Mouse (Mus musculus) olfactory bulb, adult 2 months (tissue): Measurements from ENCODE around the gene Cnih3. TPM values are rescaled to one million over a fixed set of nuclear protein-coding genes. Genes with fewer than 3 reads are reported as not detected.

ENCODE experiments used
- H3K27ac ChIP-seq: fragments of 200-500 bp; 2 replicates; pipeline ENCODE4 v1.5.1; 2012; ENCODE audit warnings: low read depth, low read length; ENCODE audit not compliant: insufficient read depth
- H3K4me1 ChIP-seq: fragments of 200-500 bp; 2 replicates; pipeline ENCODE4 v1.6.1; 2012; ENCODE audit warnings: low read length; ENCODE audit not compliant: control insufficient read depth, insufficient read depth
- H3K4me3 ChIP-seq: fragments of 200-500 bp; 2 replicates; pipeline ENCODE4 v1.5.1; 2012; ENCODE audit warnings: mild to moderate bottlenecking, low read depth, low read length, moderate library complexity; ENCODE audit not compliant: insufficient read depth
- CTCF ChIP-seq: fragments of 200-500 bp; IDR thresholded peaks from 2 replicates; pipeline ENCODE4 v1.5.1; 2012; ENCODE audit warnings: low read depth, mild to moderate bottlenecking, low read length, moderate library complexity; ENCODE audit not compliant: insufficient read depth
- POLR2A ChIP-seq: fragments of 200-500 bp; IDR thresholded peaks from 2 replicates; pipeline ENCODE4 v1.6.1; 2012; ENCODE audit warnings: mild to moderate bottlenecking, low read depth, low read length, moderate library complexity; ENCODE audit not compliant: insufficient read depth
- WGBS: fragments of 180-500 bp; shearing (Covaris S2); methylation state at CpG from one replicate; pipeline ENCODE4 v1.1.7; 2018; 5-methylcytosine and 5-hydroxymethylcytosine counted together
- polyA plus RNA-seq: library from polyadenylated mRNA; stranded (reverse); fragments of >200 nt; gene quantifications from 2 replicates; pipeline ENCODE4 v1.2.4, GENCODE M21; 2012; ENCODE audit warnings: low replicate concordance; ENCODE audit not compliant: missing spikeins, insufficient read depth, insufficient read length

Gene Cnih3
- polyA plus RNA-seq, 1 experiment, result not detected

GRCm38 (mm10) chr1:181466040-181466439, 113.6 kb downstream of the Cnih3 start:
- 88% methylated on average over 6 of the region's 6 CpGs for WGBS
- TF ChIP-seq POLR2A, result no peak
- TF ChIP-seq CTCF, result no peak
- peaks cover 16% of the 10 kb centered on the region for H3K4me1 ChIP-seq
- no peak overlapping the region for H3K27ac ChIP-seq
- no peak overlapping the region for H3K4me3 ChIP-seq

GRCm38 (mm10) chr1:181466601-181467320, 114.3 kb downstream of the Cnih3 start:
- Histone ChIP-seq H3K27ac (no peak overlapping the region), H3K4me1 (peaks cover 16% of the 10 kb centered on the region), H3K4me3 (no peak overlapping the region)
- 45% methylated on average over 17 of the region's 17 CpGs for WGBS
- TF ChIP-seq CTCF, result no peak
- TF ChIP-seq POLR2A, result no peak

GRCm38 (mm10) chr1:181467321-181467670, 114.9 kb downstream of the Cnih3 start:
- WGBS, result 96% methylated on average over 6 of the region's 6 CpGs
- peaks cover 14% of the 10 kb centered on the region for H3K4me1 ChIP-seq
- H3K27ac ChIP-seq, result no peak overlapping the region
- TF ChIP-seq POLR2A (no peak), CTCF (no peak)
- H3K4me3 ChIP-seq, result no peak overlapping the region

- WGBS, result 63% methylated on average over 8 of the region's 8 CpGs
- Histone ChIP-seq H3K4me3 (no peak overlapping the region), H3K4me1 (peaks cover 10% of the 10 kb centered on the region), H3K27ac (no peak overlapping the region)
- TF ChIP-seq POLR2A (no peak), CTCF (no peak)
Observed at GRCm38 (mm10) chr1:181469415-181469814, 117.0 kb downstream of the Cnih3 start.

GRCm38 (mm10) chr1:181476141-181476540, 123.7 kb downstream of the Cnih3 start:
- 66% methylated on average over 8 of the region's 8 CpGs for WGBS

GRCm38 (mm10) chr1:181476557-181476956, 124.1 kb downstream of the Cnih3 start:
- Histone ChIP-seq H3K4me1 (no peaks in the 10 kb centered on the region), H3K27ac (no peak overlapping the region), H3K4me3 (no peak overlapping the region)
- WGBS, result 51% methylated on average over 6 of the region's 6 CpGs
- TF ChIP-seq CTCF, result no peak
- no peak for TF ChIP-seq POLR2A

More at GRCm38 (mm10) chr1:181476141-181476540, 123.7 kb downstream of the Cnih3 start:
- no peak overlapping the region for H3K27ac ChIP-seq
- TF ChIP-seq CTCF (no peak), POLR2A (no peak)
- no peaks in the 10 kb centered on the region for H3K4me1 ChIP-seq
- no peak overlapping the region for H3K4me3 ChIP-seq

- 22% methylated on average over 5 of the region's 5 CpGs for WGBS
Observed at GRCm38 (mm10) chr1:181484696-181485095, 132.3 kb downstream of the Cnih3 start.

GRCm38 (mm10) chr1:181503471-181503870, 151.0 kb downstream of the Cnih3 start:
- no peak for TF ChIP-seq CTCF
- TF ChIP-seq POLR2A, result no peak
- Histone ChIP-seq H3K27ac (no peak overlapping the region), H3K4me3 (no peak overlapping the region), H3K4me1 (no peaks in the 10 kb centered on the region)
- 92% methylated on average over 2 of the region's 2 CpGs for WGBS

More at GRCm38 (mm10) chr1:181484696-181485095, 132.3 kb downstream of the Cnih3 start:
- H3K4me3 ChIP-seq, result no peak overlapping the region
- no peak overlapping the region for H3K27ac ChIP-seq
- H3K4me1 ChIP-seq, result peaks cover 5% of the 10 kb centered on the region
- TF ChIP-seq POLR2A, result no peak
- no peak for TF ChIP-seq CTCF

GRCm38 (mm10) chr1:181505367-181505766, 152.9 kb downstream of the Cnih3 start:
- Histone ChIP-seq H3K4me3 (no peak overlapping the region), H3K27ac (no peak overlapping the region), H3K4me1 (no peaks in the 10 kb centered on the region)
- TF ChIP-seq CTCF (no peak), POLR2A (no peak)
- WGBS, result 73% methylated on average over 8 of the region's 8 CpGs

Other genes with a start within 250 kb of the Cnih3 start
- 167 TPM in 1 of 2 replicates, not detected in the other for gene Nvl, start 208.4 kb upstream of the Cnih3 start, polyA plus RNA-seq
- not detected in 2 replicates for gene Cnih4, start 207.9 kb upstream of the Cnih3 start, polyA plus RNA-seq
- gene Wdr26, start 140.6 kb upstream of the Cnih3 start, polyA plus RNA-seq, result 199 and 281 TPM in 2 replicates
- not detected in 2 replicates for gene Ccdc121, start 158.8 kb downstream of the Cnih3 start, polyA plus RNA-seq
- not detected in 2 replicates for gene Dnah14, start 223.9 kb downstream of the Cnih3 start, polyA plus RNA-seq